Mouse (Mus musculus) limb, embryonic 13.5 days (tissue): ENCODE measurements around the gene B3galt1. TPM values are rescaled to one million over a fixed set of nuclear protein-coding genes. Genes with fewer than 3 reads are reported as not detected.

Source experiments
- ATAC-seq: fragments of 200-750 bp; cut with Nextera tagmentation; 2 replicates; pipeline ENCODE4 v1.8.0; 2017; ENCODE audit warnings: low read depth, moderate number of reproducible peaks, moderate TSS enrichment; ENCODE audit not compliant: low FRiP score
- H3K27ac ChIP-seq: fragments of 300-500 bp; sonication (generic); 2 replicates; pipeline ENCODE4 v1.5.1; 2015; ENCODE audit warnings: inconsistent platforms, mild to moderate bottlenecking, moderate library complexity
- H3K27me3 ChIP-seq: fragments of 300-500 bp; sonication (generic); 2 replicates; pipeline ENCODE4 v1.6.1; 2015; ENCODE audit warnings: mild to moderate bottlenecking, inconsistent platforms
- H3K36me3 ChIP-seq: fragments of 300-500 bp; sonication (generic); 2 replicates; pipeline ENCODE4 v1.6.1; 2015; ENCODE audit warnings: inconsistent platforms, mild to moderate bottlenecking, moderate library complexity
- H3K4me1 ChIP-seq: fragments of 300-500 bp; sonication (generic); 2 replicates; pipeline ENCODE4 v1.6.1; 2015; ENCODE audit warnings: inconsistent platforms
- H3K4me2 ChIP-seq: fragments of 300-500 bp; sonication (generic); replicated peaks from 2 replicates; pipeline ENCODE4 v1.6.1; 2015; ENCODE audit warnings: inconsistent platforms, mild to moderate bottlenecking, moderate library complexity
- H3K4me3 ChIP-seq: fragments of 300-500 bp; sonication (generic); 2 replicates; pipeline ENCODE4 v1.5.1; 2015; ENCODE audit warnings: moderate library complexity, mild to moderate bottlenecking, inconsistent platforms
- H3K9ac ChIP-seq: fragments of 300-500 bp; sonication (generic); 2 replicates; pipeline ENCODE4 v1.6.1; 2015; ENCODE audit warnings: mild to moderate bottlenecking, inconsistent platforms
- H3K9me3 ChIP-seq: fragments of 300-500 bp; sonication (generic); 2 replicates; pipeline ENCODE4 v1.6.1; 2016; ENCODE audit warnings: inconsistent platforms
- WGBS: fragments of 180-500 bp; shearing (Covaris S2); methylation state at CpG from one replicate; pipeline ENCODE4 v1.1.7; 2015; 5-methylcytosine and 5-hydroxymethylcytosine counted together
- polyA plus RNA-seq: library from polyadenylated mRNA; unstranded; fragments of >200 nt; fragmentation: Nextera tagmentation; extraction: Ambion mirVana; gene quantifications from 2 replicates; pipeline ENCODE4 v1.2.1, GENCODE M21; 2015

The B3galt1 gene
- polyA plus RNA-seq, 1 experiment from 2014 or later = 11.1 TPM

DNA sequence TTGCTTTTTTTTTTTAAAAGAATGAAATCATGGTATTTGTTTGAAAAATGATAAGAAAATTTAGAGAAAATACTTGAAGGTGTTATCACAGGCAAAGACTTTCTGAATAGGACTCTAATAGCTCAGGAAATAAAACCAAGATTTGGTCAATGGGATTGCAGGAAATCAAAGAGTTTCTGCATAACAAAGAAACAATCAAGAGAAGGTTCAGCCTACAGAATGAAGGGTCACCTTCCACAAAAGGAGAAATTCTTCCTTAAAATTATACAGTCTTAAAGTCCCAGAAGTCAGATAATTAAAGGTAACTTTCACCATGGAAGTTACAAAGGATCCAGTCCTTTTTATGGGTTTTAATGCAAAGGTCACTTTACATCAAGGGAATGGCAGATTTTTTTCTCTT lies 24.7 kb downstream of the B3galt1 start:
- no peak overlapping the region for H3K4me3 ChIP-seq
- no peak for ATAC-seq
- H3K36me3 ChIP-seq = no peaks in the 10 kb centered on the region
- no peak overlapping the region for H3K4me2 ChIP-seq
- no peak overlapping the region for H3K27ac ChIP-seq
- H3K9ac ChIP-seq = no peak overlapping the region
- no peaks in the 10 kb centered on the region for H3K4me1 ChIP-seq
- H3K9me3 ChIP-seq = no peaks in the 10 kb centered on the region
- H3K27me3 ChIP-seq = no peaks in the 10 kb centered on the region

DNA sequence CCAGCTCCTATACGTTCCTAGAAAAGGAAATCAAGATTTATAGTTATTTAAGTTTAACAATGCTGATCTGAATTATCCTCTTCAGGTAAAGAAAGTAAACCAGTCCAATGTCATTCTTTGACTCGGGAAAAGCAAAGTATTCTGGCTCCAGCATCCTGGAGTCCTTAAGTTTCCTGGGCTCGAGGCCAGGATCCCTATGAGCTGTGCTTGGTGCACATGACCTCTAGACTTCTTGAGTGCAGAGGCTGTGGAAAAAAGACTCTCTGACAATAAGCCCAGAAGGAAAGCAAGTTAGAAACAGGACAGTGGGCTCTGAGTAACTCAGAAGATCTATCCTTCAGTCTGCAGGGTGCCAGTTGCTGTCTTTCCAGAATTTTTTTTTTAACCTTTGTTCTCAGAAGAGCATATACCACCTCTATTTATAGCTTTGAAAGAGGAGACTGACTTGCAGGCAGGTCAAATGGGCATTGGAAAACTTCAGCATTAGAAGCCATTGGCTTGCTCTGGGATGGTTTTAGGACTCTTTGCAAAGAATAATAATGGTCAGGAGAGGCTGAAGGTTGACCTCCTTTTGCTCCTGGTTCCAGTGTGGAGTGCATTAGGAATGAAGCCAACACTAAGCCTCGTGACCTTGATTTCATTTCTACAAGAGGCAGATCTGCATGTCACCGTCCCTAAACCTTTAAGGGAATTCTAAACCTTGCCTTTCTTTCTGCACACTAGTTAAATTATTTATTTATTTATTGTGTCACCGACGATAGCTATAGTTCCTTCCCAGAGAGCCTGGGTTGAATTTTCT lies 26.4 kb downstream of the B3galt1 start:
- no peaks in the 10 kb centered on the region for H3K27me3 ChIP-seq
- H3K9me3 ChIP-seq = no peaks in the 10 kb centered on the region
- no peak overlapping the region for H3K4me3 ChIP-seq
- H3K27ac ChIP-seq = no peak overlapping the region
- no peaks in the 10 kb centered on the region for H3K4me1 ChIP-seq
- ATAC-seq = no peak
- H3K36me3 ChIP-seq = no peaks in the 10 kb centered on the region
- no peak overlapping the region for H3K9ac ChIP-seq
- H3K4me2 ChIP-seq = no peak overlapping the region
- WGBS = 83% methylated on average over 7 of the region's 7 CpGs

DNA sequence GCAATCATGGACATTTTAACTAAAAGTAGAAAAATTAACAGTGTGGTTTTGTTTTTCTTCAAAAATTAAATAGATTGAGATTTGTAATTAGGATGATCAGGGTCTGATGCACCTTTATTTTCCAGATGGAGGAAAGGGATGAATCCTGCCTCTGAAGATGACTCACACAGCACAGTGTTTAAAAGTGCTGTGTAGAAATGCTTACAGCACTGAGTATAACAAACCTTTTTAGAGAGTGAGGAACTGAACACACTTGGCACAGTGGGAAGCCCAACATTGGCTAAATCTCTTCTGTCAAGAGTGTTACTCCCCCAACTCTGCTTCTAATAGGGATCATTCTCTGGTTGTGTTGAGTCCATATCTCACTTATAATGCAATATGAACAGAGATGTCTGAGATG lies 57.2 kb downstream of the B3galt1 start:
- no peak overlapping the region for H3K27ac ChIP-seq
- no peak for ATAC-seq
- no peak overlapping the region for H3K4me3 ChIP-seq
- H3K4me1 ChIP-seq = no peaks in the 10 kb centered on the region
- H3K4me2 ChIP-seq = no peak overlapping the region
- H3K27me3 ChIP-seq = no peaks in the 10 kb centered on the region
- no peaks in the 10 kb centered on the region for H3K9me3 ChIP-seq
- no peak overlapping the region for H3K9ac ChIP-seq
- no peaks in the 10 kb centered on the region for H3K36me3 ChIP-seq

DNA sequence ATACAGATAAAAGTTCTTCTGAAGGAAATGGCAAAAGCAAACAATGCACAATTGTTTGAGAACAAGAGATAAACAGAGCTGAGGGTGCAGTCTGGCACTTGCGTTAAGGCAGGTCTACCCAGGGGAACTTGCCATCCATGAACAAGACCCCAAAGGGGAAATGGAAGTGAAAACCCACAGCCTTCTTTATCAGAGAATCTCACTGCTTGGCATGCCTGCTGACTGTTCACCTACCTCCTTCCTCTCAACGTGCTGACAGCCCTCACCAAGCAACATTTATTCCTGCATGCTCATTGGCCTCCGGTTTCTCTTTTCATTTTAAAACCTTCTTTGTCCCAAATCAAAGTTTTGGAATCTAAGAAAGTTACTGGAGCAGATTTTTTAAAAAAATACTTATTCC lies 62.0 kb downstream of the B3galt1 start:
- Histone ChIP-seq H3K27me3 (no peaks in the 10 kb centered on the region), H3K36me3 (no peaks in the 10 kb centered on the region)

DNA sequence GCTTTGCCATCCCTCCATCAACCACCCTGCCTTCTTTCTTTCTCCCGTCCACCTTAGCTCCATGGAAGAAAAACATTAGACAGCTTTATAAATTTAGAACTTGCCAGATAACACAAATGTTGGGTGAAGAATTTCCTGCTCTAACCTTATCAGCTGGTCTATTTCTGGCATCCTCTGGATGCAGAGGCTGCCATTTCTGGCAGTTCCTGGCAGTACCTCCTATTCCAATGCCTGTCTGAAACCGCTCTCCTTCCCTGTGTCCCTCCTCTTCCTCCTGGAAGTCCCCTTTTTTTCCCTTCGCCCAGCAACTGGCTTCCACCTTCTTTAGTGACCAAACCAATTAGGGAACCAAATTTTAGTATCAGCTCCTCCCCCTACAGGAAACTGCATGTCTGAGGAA lies 62.6 kb downstream of the B3galt1 start:
- no peaks in the 10 kb centered on the region for H3K4me1 ChIP-seq
- H3K9ac ChIP-seq = no peak overlapping the region
- H3K27ac ChIP-seq = no peak overlapping the region
- H3K4me3 ChIP-seq = no peak overlapping the region
- no peak overlapping the region for H3K4me2 ChIP-seq
- no peaks in the 10 kb centered on the region for H3K27me3 ChIP-seq
- H3K9me3 ChIP-seq = 0 out of 2 replicates have a peak, but pooled peaks cover 4% of the 10 kb centered on the region
- H3K36me3 ChIP-seq = no peaks in the 10 kb centered on the region
- WGBS = 89% methylated on average over 3 of the region's 3 CpGs
- no peak for ATAC-seq

More for the DNA sequence above, 62.0 kb downstream of the B3galt1 start:
- no peaks in the 10 kb centered on the region for H3K4me1 ChIP-seq
- H3K27ac ChIP-seq = no peak overlapping the region
- H3K4me3 ChIP-seq = no peak overlapping the region
- ATAC-seq = no peak
- 0 out of 2 replicates have a peak, but pooled peaks cover 4% of the 10 kb centered on the region for H3K9me3 ChIP-seq
- H3K9ac ChIP-seq = no peak overlapping the region
- no peak overlapping the region for H3K4me2 ChIP-seq
- 72% methylated on average over 3 of the region's 3 CpGs for WGBS

DNA sequence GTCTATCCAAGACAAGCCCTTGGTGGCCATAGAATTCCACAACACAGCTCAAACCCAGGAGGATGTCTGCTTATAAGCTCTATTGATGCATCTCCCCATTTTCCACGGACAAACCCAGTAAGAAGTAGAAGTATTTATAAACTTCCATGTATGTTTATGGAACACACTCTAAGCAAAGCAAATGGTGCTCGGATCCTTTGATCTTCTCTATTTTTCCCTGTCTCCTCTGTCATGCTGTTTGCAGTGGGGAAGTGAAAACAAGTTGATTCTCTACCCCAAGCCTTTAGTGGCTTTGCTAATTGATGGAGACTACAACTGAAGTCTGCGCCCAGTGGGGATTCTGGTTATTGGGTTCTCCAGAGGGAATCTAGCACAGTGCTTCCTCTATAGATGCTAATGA lies 89.2 kb downstream of the B3galt1 start:
- H3K36me3 ChIP-seq = no peaks in the 10 kb centered on the region
- no peak overlapping the region for H3K27ac ChIP-seq
- H3K4me1 ChIP-seq = 0 out of 2 replicates have a peak, but pooled peaks cover 3% of the 10 kb centered on the region
- no peak overlapping the region for H3K4me2 ChIP-seq
- 61% methylated on average over 3 of the region's 3 CpGs for WGBS
- H3K27me3 ChIP-seq = no peaks in the 10 kb centered on the region
- no peak overlapping the region for H3K4me3 ChIP-seq
- ATAC-seq = no peak
- H3K9me3 ChIP-seq = no peaks in the 10 kb centered on the region
- no peak overlapping the region for H3K9ac ChIP-seq

DNA sequence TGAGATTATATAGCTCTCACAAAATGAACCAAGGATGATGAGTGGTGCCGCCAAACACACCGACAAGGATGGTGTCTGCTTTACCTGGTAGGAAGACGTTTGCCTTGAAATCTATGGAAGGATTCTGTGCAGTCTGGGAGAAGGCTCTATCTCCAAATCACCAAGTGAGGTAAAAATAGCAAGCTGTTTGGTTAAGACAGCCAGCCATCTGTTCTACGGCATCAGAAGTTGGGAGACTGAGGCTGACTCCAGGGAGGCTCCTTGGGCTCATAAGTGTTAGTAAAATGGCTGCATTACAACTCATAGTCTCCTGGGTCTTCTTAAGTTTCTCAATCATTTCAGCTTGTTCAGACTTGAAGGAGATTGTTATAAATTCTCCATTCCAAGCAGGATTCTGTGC lies 91.7 kb downstream of the B3galt1 start:
- Histone ChIP-seq H3K27ac (no peak overlapping the region), H3K27me3 (no peaks in the 10 kb centered on the region), H3K9me3 (no peaks in the 10 kb centered on the region), H3K9ac (no peak overlapping the region), H3K36me3 (no peaks in the 10 kb centered on the region), H3K4me1 (0 out of 2 replicates have a peak, but pooled peaks cover 3% of the 10 kb centered on the region), H3K4me2 (no peak overlapping the region), H3K4me3 (no peak overlapping the region)
- 67% methylated on average over 4 of the region's 4 CpGs for WGBS
- no peak for ATAC-seq

DNA sequence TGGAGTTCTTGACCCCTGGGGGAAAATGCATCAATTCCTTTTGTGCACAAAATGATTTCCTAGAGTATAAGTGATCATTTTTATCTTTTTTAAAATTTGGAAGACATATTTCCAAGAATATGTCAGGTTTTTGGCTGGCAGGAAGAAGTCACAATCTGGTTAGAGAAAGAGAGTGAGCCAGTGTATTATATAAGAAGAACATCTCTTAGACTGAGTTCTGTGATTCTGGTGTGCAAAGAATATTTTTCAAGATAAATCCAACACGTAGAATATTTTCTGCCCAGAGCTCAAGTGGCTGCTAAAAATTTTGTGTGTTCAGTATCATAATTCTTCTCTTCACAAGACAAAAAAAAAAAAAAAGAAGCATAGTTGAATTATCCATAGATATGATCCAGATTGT lies 92.4 kb downstream of the B3galt1 start:
- no peak overlapping the region for H3K4me3 ChIP-seq
- H3K27me3 ChIP-seq = no peaks in the 10 kb centered on the region
- no peak for ATAC-seq
- H3K9ac ChIP-seq = no peak overlapping the region
- no peak overlapping the region for H3K27ac ChIP-seq
- no peaks in the 10 kb centered on the region for H3K36me3 ChIP-seq
- 85% methylated on average over 1 of the region's 1 CpGs for WGBS
- no peak overlapping the region for H3K4me2 ChIP-seq
- H3K9me3 ChIP-seq = no peaks in the 10 kb centered on the region
- H3K4me1 ChIP-seq = 0 out of 2 replicates have a peak, but pooled peaks cover 3% of the 10 kb centered on the region

DNA sequence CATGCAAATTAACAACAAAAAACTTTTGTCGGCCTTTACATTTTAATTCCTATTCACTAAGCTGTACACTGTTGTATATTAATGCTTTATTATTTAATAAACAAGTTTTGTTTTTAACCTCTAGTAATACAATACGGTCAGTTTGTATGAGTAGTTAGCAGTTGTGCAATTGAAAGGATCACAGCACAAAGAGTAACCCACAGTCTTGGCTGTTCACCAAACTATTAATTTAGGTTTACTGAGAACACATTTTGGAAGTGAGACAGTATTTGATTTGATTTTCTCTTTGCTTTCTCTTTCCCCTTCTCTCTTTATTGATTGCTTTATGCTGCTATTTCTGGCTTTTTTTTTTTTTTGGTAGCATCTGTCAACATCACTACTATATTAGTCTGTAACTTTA lies 106.0 kb downstream of the B3galt1 start:
- ATAC-seq = no peak
- no peaks in the 10 kb centered on the region for H3K9me3 ChIP-seq
- H3K9ac ChIP-seq = no peak overlapping the region
- no peak overlapping the region for H3K27ac ChIP-seq
- H3K36me3 ChIP-seq = no peaks in the 10 kb centered on the region
- 74% methylated on average over 2 of the region's 2 CpGs for WGBS
- no peaks in the 10 kb centered on the region for H3K4me1 ChIP-seq
- H3K4me2 ChIP-seq = no peak overlapping the region
- H3K27me3 ChIP-seq = no peaks in the 10 kb centered on the region
- H3K4me3 ChIP-seq = no peak overlapping the region

DNA sequence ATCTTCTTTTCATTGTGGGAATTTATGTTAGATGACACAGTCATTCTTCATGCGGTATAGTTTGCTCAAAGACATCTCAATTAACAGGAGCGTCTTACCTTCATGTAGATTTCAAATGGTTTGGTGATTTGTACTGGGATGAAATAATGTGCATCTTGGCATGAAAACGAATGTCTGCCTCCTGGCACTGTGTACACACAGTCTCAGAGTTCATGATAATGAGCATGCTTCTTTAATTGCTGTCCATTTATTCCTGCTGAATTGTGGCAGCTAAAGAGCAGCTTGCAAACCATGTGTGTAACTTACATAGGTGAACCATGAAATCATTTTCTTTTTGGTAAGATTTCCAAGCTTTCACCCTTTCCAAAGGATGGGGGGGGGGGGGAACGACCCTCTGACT lies 112.0 kb downstream of the B3galt1 start:
- no peak overlapping the region for H3K4me3 ChIP-seq
- no peaks in the 10 kb centered on the region for H3K36me3 ChIP-seq
- 72% methylated on average over 4 of the region's 4 CpGs for WGBS
- no peaks in the 10 kb centered on the region for H3K27me3 ChIP-seq
- no peaks in the 10 kb centered on the region for H3K9me3 ChIP-seq
- H3K27ac ChIP-seq = no peak overlapping the region
- H3K4me2 ChIP-seq = no peak overlapping the region
- ATAC-seq = no peak
- H3K4me1 ChIP-seq = no peaks in the 10 kb centered on the region
- no peak overlapping the region for H3K9ac ChIP-seq

DNA sequence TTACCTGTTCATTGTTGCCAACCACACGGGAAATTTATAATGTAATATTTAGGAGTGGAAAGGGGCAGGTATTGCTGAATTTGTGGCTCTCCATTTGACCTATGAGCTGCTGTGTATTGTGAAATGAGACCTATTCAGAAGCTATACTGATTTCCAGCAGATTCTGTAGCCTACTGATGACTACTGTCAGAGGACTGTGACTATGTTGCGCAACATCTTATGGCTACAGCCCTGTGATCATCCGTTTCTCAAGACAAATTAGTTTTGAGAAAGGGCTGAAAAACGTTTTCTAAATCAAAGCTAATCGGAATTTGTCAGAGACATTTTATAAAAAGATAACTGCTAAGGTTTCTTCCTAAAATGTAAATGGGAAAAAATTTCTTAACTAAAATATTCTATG lies 158.6 kb downstream of the B3galt1 start:
- WGBS = 83% methylated on average over 5 of the region's 5 CpGs

DNA sequence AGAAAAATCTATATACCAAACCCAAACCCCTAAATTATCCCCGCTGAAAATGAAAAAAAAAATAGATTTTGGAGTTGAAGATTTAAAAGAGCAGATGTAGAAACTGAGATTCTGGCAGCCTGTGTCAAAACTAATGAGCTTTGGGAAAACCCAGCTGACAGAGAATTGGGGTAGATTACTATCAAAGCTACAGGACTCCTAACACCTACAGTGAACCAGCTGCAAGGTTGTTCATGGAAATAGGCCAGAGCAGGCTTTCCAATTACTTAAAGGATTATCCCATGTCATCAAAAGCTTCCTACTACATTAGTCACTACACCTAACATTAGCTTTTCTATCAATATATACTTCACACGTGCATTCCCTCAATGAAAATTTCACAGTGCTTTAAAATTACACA lies 165.1 kb downstream of the B3galt1 start:
- Histone ChIP-seq H3K4me2 (no peak overlapping the region), H3K4me1 (0 out of 2 replicates have a peak, but pooled peaks cover 2% of the 10 kb centered on the region), H3K27ac (no peak overlapping the region), H3K4me3 (no peak overlapping the region), H3K9ac (no peak overlapping the region), H3K27me3 (no peaks in the 10 kb centered on the region), H3K9me3 (no peaks in the 10 kb centered on the region), H3K36me3 (no peaks in the 10 kb centered on the region)
- WGBS = 66% methylated on average over 2 of the region's 2 CpGs
- no peak for ATAC-seq

More for the DNA sequence above, 158.6 kb downstream of the B3galt1 start:
- no peak overlapping the region for H3K4me3 ChIP-seq
- H3K9ac ChIP-seq = no peak overlapping the region
- H3K27ac ChIP-seq = no peak overlapping the region
- H3K9me3 ChIP-seq = no peaks in the 10 kb centered on the region
- H3K4me1 ChIP-seq = no peaks in the 10 kb centered on the region
- H3K36me3 ChIP-seq = no peaks in the 10 kb centered on the region
- no peaks in the 10 kb centered on the region for H3K27me3 ChIP-seq
- no peak for ATAC-seq
- H3K4me2 ChIP-seq = no peak overlapping the region

DNA sequence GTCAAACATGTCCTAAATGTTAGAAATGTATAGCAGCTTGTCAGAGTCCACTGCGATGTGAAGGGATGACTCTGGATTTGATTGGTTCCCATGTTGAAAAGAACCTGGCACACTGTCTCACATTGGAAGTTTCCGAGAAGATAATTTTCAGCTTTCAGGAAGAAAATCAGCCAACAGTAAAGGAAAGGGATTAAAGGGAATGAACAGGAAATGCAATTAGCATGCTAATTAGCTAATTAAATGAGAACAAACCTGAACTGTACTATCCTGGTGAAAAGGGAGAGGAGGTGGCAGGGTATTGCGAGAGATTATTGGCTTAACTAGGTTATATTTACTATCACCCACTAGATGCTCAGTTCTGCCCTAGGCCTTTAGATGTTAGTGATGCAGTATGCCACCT lies 185.9 kb downstream of the B3galt1 start:
- H3K36me3 ChIP-seq = no peaks in the 10 kb centered on the region
- H3K9ac ChIP-seq = no peak overlapping the region
- no peaks in the 10 kb centered on the region for H3K4me1 ChIP-seq
- no peak overlapping the region for H3K27ac ChIP-seq
- WGBS = 88% methylated on average over 3 of the region's 3 CpGs
- no peak for ATAC-seq
- H3K9me3 ChIP-seq = no peaks in the 10 kb centered on the region
- no peak overlapping the region for H3K4me3 ChIP-seq
- H3K27me3 ChIP-seq = no peaks in the 10 kb centered on the region
- H3K4me2 ChIP-seq = no peak overlapping the region
